Mouse (Mus musculus): Measurements from ENCODE around the gene Aven.
"Not testable (repeated sequence)": the region's sequence is repeated elsewhere in the genome, so short reads cannot be mapped to it uniquely, and the experiment has no call there.

GRCm38 (mm10) chr2:112452513-112452912, 40.3 kb upstream of the Aven start:
- not testable (repeated sequence) for TF ChIP-seq CTCF, EP300 (IDR thresholded peaks at IDR 0.05; ENCODE audit: low read depth)

All from liver, postnatal 0 days (tissue).